Mouse (Mus musculus) lung, embryonic 14.5 days (tissue): ENCODE data around the gene Gm11034. TPM values are rescaled to one million over a fixed set of nuclear protein-coding genes. Genes with fewer than 3 reads are reported as not detected.

Experiments
- ATAC-seq: fragments of 200-750 bp; cut with Nextera tagmentation; 2 replicates; pipeline ENCODE4 v1.8.0; 2017; ENCODE audit warnings: mild to moderate bottlenecking, moderate TSS enrichment, moderate library complexity; ENCODE audit not compliant: insufficient read depth
- DNase-seq: peaks from one replicate; pipeline ENCODE4 v3.0.0-alpha.2; 2015
- H3K27ac ChIP-seq: fragments of 300-500 bp; sonication (generic); 2 replicates; pipeline ENCODE4 v1.5.1; 2014; ENCODE audit warnings: low read depth, mild to moderate bottlenecking, moderate library complexity
- H3K27me3 ChIP-seq: fragments of 300-500 bp; sonication (generic); 2 replicates; pipeline ENCODE4 v1.6.1; 2014; ENCODE audit warnings: low read length, control low read depth; ENCODE audit not compliant: insufficient read depth
- H3K36me3 ChIP-seq: fragments of 300-500 bp; sonication (generic); 2 replicates; pipeline ENCODE4 v1.6.1; 2014; ENCODE audit warnings: control low read depth; ENCODE audit not compliant: insufficient read depth
- H3K4me1 ChIP-seq: fragments of 300-500 bp; sonication (generic); 2 replicates; pipeline ENCODE4 v1.6.1; 2014; ENCODE audit warnings: antibody characterized with exemption, control low read depth; ENCODE audit not compliant: insufficient read depth
- H3K4me2 ChIP-seq: fragments of 300-500 bp; sonication (generic); 2 replicates; pipeline ENCODE4 v1.6.1; 2014; ENCODE audit warnings: mild to moderate bottlenecking
- H3K4me3 ChIP-seq: fragments of 300-500 bp; sonication (generic); 2 replicates; pipeline ENCODE4 v1.5.1; 2014; ENCODE audit warnings: low read depth, low read length
- H3K9ac ChIP-seq: fragments of 300-500 bp; sonication (generic); 2 replicates; pipeline ENCODE4 v1.6.1; 2014
- H3K9me3 ChIP-seq: fragments of 300-500 bp; sonication (generic); 2 replicates; pipeline ENCODE4 v1.6.1; 2016; ENCODE audit warnings: low read depth, low read length, control low read depth
- CTCF ChIP-seq: IDR thresholded peaks from 2 replicates; pipeline ENCODE4 v1.5.1; 2016; ENCODE audit warnings: antibody characterized with exemption, low read depth
- WGBS: fragments of 180-500 bp; shearing (Covaris S2); extraction: QIAGEN DNeasy Blood & Tissue Kit; methylation state at CpG from one replicate; pipeline ENCODE4 v1.1.7; 2014; 5-methylcytosine and 5-hydroxymethylcytosine counted together
- polyA plus RNA-seq: library from polyadenylated mRNA; unstranded; fragments of >200 nt; fragmentation: Nextera tagmentation; extraction: Ambion mirVana; gene quantifications from 2 replicates; pipeline ENCODE4 v1.2.1, GENCODE M21; 2014

The Gm11034 gene
- polyA plus RNA-seq, 1 experiment from 2014 or later = not detected

DNA sequence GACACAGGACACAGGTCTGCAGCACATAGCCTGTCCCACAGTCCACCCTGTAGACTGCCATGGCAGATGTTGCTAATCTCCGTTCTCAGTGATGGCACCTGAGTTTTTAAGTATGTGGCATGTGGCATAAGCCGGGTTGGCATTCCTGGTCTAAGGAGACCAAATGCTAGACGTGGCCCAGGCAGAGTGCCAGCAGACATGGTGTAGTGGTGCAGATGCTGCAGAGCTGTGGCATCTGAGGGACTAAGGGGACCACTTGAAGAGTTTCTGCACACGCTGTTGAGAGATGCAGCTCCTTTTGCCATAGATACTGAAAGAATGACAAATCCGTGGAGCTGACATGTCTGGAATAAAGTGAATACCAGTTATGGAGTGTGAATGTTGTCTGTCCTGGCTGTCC lies 9.2 kb upstream of the Gm11034 start:
- no peak overlapping the region for H3K4me3 ChIP-seq
- DNase-seq (no peak), ATAC-seq (no peak)
- no peaks in the 10 kb centered on the region for H3K27me3 ChIP-seq
- H3K4me2 ChIP-seq = no peak overlapping the region
- H3K36me3 ChIP-seq = peaks cover 32% of the 10 kb centered on the region
- no peak overlapping the region for H3K27ac ChIP-seq
- H3K4me1 ChIP-seq = 0 out of 2 replicates have a peak, but pooled peaks cover 3% of the 10 kb centered on the region
- no peaks in the 10 kb centered on the region for H3K9me3 ChIP-seq
- 79% methylated on average over 5 of the region's 5 CpGs for WGBS
- no peak for TF ChIP-seq CTCF
- no peak overlapping the region for H3K9ac ChIP-seq

DNA sequence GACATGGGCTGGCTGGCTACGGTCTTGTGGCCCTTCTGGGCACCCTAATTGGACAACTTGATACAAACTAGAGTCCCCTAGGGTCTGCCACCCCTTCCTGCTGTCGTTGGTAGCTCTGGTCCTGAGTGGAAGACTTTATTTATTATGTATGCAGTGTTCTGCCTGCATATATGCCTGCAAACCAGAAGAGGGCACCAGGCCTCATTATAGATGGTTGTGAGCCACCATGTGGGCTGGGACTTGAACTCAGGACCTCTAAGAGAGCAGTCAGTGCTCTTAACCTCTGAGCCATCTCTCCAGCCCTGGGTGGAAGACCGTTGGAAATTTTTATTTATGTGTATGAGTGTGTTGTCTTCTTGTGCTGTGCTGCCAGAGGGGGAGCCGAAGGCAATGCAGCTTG lies 7.3 kb upstream of the Gm11034 start:
- no peak overlapping the region for H3K9ac ChIP-seq
- no peaks in the 10 kb centered on the region for H3K27me3 ChIP-seq
- peak overlapping the region; percentile 78 for H3K4me2 ChIP-seq
- H3K27ac ChIP-seq = no peak overlapping the region
- TF ChIP-seq CTCF = no peak; the same call in 1 of the 2 replicates
- 82% methylated on average over 4 of the region's 4 CpGs for whole genome bisulfite sequencing
- H3K9me3 ChIP-seq = no peaks in the 10 kb centered on the region
- peaks cover 32% of the 10 kb centered on the region for H3K36me3 ChIP-seq
- H3K4me3 ChIP-seq = peak overlapping the region; percentile 69
- H3K4me1 ChIP-seq = 0 out of 2 replicates have a peak, but pooled peaks cover 3% of the 10 kb centered on the region
- peak; percentile 3 for DNase-seq
- ATAC-seq = no peak

DNA sequence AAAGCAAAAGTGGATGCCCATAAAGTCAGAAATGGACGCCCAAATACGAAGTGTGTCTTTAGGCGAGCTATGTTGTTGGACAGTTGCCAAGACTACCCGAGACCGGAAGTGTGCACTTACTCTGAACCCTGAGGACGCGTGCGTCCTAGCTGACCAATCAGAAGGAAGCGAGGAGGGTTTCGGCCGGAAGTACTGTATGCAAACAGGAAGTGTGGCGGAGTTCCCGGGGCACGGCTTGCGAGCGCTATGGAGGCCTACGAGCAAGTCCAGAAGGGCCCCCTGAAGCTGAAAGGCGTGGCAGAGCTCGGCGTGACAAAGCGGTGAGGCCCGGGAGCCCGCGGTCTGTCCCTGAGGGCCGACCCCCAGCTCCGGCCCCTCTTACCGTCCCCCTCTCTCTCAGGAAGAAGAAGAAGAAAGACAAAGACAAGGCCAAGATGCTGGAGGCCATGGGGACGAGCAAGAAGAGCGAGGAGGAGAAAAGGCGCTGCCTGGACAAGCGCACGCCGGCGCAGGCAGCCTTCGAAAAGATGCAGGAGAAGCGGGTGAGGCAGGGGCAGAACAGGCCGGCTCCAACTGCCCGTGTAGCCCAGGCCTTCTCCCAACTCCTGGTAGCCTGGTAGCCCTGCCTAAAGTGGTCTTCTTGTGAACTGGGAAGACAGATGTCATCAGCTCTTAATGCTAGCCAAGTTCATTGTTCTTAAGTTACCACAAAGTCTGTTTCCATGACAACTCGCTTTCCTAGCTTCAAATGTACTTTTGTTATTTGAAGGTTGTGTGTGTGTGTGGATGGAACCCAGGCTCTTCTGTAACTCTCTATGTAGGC lies 6.3 kb upstream of the Gm11034 start, which contains the start of gene Fam32a:
Fam32a (plus strand) TSS at position 190 of the 823 bp plus-strand sequence.
- peak; percentile 98 for ATAC-seq
- Histone ChIP-seq H3K36me3 (peaks cover 32% of the 10 kb centered on the region), H3K4me1 (0 out of 2 replicates have a peak, but pooled peaks cover 3% of the 10 kb centered on the region), H3K4me2 (peak within 1 kb of the TSS; percentile 78), H3K9me3 (no peaks in the 10 kb centered on the region), H3K9ac (peak within 1 kb of the TSS; percentile 76), H3K4me3 (peak within 1 kb of the TSS; percentile 69), H3K27me3 (no peaks in the 10 kb centered on the region), H3K27ac (peak within 1 kb of the TSS; percentile 82)
- no peak for TF ChIP-seq CTCF
- DNase-seq = peak; percentile 100
- 14% methylated on average over 39 of the region's 39 CpGs for WGBS

DNA sequence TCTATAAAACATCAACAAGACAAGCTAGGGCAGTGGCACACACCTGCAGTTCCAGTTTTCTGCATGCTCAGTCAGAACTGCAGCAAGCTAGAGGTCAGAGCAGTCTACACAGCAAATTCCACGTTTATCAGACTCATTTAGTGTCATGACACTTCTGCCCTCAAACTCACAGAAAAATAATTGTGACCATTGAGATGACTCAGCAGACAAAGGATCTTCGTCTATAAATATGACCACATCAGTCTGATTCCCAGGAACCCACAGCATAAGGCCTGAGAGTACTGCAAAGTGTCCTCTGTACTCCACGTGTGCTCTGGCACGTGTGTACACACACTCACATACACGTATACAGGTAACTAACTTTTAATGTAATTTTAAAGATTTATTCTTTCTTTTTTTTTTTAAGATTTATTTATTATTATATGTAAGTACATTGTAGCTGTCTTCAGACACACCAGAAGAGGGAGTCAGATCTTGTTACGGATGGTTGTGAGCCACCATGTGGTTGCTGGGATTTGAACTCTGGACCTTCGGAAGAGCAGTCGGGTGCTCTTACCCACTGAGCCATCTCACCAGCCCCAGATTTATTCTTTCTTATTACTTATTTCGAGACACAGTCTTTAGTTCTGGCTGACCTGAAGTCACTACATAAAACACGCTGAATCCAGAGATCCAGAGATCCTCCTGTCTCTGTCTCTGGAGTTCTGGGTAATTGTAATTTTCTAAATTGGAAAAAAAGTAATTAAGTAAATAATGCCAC lies 5.5 kb upstream of the Gm11034 start:
- no peak overlapping the region for H3K27ac ChIP-seq

DNA sequence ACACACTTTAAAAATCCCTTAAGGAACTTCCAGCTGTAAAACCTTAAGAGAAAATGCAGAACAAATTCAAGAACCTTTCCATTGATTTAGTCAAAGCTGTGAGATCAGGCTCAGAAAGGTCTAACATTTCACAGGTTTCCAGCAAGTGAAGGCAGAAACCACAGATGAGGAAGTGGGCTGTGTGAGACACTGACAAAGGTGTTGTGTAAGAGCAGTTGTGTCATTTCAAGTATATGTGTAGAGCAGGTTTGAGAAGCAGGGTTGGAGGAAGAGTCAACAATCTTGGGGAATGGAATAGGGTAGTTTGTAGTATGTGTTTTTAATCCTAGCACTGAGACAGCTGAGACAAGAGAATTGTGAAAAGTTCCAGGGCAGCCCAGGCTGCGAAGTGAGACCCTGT lies 2.4 kb upstream of the Gm11034 start:
- H3K27me3 ChIP-seq = no peaks in the 10 kb centered on the region
- no peak overlapping the region for H3K4me2 ChIP-seq
- no peak overlapping the region for H3K27ac ChIP-seq
- 0 out of 2 replicates have a peak, but pooled peaks cover 3% of the 10 kb centered on the region for H3K4me1 ChIP-seq
- H3K4me3 ChIP-seq = no peak overlapping the region
- H3K9ac ChIP-seq = no peak overlapping the region
- WGBS = 27% methylated on average over 1 of the region's 1 CpGs
- TF ChIP-seq CTCF = no peak
- ATAC-seq (no peak), DNase-seq (no peak)
- no peaks in the 10 kb centered on the region for H3K9me3 ChIP-seq
- H3K36me3 ChIP-seq = no peaks in the 10 kb centered on the region

More for the DNA sequence above, 5.5 kb upstream of the Gm11034 start:
- Histone ChIP-seq H3K4me3 (0 out of 2 replicates have a peak overlapping the region, but pooled peaks have one; percentile 69), H3K4me1 (0 out of 2 replicates have a peak, but pooled peaks cover 3% of the 10 kb centered on the region), H3K4me2 (peak overlapping the region; percentile 78), H3K27me3 (no peaks in the 10 kb centered on the region), H3K36me3 (peaks cover 28% of the 10 kb centered on the region), H3K9ac (no peak overlapping the region), H3K9me3 (no peaks in the 10 kb centered on the region)
- 75% methylated on average over 9 of the region's 10 CpGs for WGBS
- no peak for DNase-seq
- 0 out of 2 replicates have a peak, but pooled peaks have one; percentile 7 for ATAC-seq
- TF ChIP-seq CTCF = no peak

DNA sequence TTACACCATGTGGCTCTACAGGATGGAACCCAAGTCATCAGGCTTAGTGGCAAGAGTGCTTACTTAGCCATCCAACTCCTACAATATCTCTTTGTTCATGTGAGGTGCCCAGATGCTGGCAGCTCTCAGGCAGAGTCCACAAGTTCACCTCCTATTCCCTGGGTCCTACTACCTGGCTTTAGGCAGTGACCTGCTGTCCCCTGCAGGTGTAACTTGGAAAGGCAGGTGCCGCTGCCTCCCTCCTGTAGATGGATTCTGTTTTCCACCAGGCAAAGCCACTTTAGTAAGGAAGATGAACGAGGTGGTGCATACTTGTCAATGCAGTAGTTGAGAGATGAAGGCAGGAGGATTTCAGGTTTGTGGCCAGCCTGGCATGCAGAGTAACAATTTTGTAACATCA lies 1.6 kb upstream of the Gm11034 start:
- H3K4me3 ChIP-seq = no peak overlapping the region
- 35% methylated on average over 2 of the region's 2 CpGs for WGBS
- H3K36me3 ChIP-seq = no peaks in the 10 kb centered on the region
- H3K9me3 ChIP-seq = no peaks in the 10 kb centered on the region
- H3K4me1 ChIP-seq = no peaks in the 10 kb centered on the region
- no peak overlapping the region for H3K4me2 ChIP-seq
- DNase-seq (peak; percentile 3), ATAC-seq (no peak)
- no peak overlapping the region for H3K9ac ChIP-seq
- TF ChIP-seq CTCF = peak; percentile 60
- no peak overlapping the region for H3K27ac ChIP-seq
- no peaks in the 10 kb centered on the region for H3K27me3 ChIP-seq

DNA sequence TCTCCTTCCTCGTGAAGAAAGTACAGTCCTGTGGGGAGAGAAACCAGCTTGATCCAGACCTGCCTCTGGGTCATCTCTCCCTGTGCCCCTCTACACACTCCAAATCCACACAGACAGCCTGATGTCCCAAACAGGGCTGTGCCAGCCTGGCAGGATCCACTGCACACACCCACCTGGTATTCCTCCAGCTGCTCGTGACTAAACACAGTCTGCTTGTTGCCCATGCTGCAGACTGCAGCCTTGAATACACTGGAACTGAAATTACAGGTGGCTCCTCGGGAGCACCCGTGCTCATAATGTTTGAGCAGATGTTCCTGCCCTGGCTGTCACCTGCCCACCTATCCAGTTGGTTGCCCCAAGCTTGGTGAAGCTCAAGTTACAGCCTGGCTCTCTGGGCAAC lies 685 bp downstream of the Gm11034 start, which contains the start of gene Cib3:
Cib3 (minus strand) TSS at position 87 of the 400 bp plus-strand sequence.
- H3K27me3 ChIP-seq = no peaks in the 10 kb centered on the region
- no peak for TF ChIP-seq CTCF
- H3K27ac ChIP-seq = no peak within 1 kb of the TSS
- no peak for ATAC-seq
- no peak within 1 kb of the TSS for H3K9ac ChIP-seq
- H3K36me3 ChIP-seq = no peaks in the 10 kb centered on the region
- no peaks in the 10 kb centered on the region for H3K4me1 ChIP-seq
- H3K9me3 ChIP-seq = no peaks in the 10 kb centered on the region
- DNase-seq = no peak
- no peak within 1 kb of the TSS for H3K4me3 ChIP-seq
- WGBS = 45% methylated on average over 4 of the region's 4 CpGs
- no peak within 1 kb of the TSS for H3K4me2 ChIP-seq
